Mouse (Mus musculus) liver, embryonic 13.5 days (tissue): ENCODE results near the gene Lpo. TPM values are rescaled to one million over a fixed set of nuclear protein-coding genes. Genes with fewer than 3 reads are reported as not detected.
A peak's percentile ranks its signal among the peaks of the same experiment; 100 is the strongest.

Experiments
- ATAC-seq: fragments of 200-750 bp; cut with Nextera tagmentation; 2 replicates; pipeline ENCODE4 v1.8.0; 2017; ENCODE audit warnings: low read depth, mild to moderate bottlenecking, moderate number of reproducible peaks, moderate library complexity
- DNase-seq: peaks from one replicate; pipeline ENCODE4 v3.0.0; 2022
- H3K27ac ChIP-seq: fragments of 300-500 bp; sonication (generic); 2 replicates; pipeline ENCODE4 v1.5.1; 2015; ENCODE audit warnings: moderate library complexity, mild to moderate bottlenecking, inconsistent platforms
- H3K27me3 ChIP-seq: fragments of 300-500 bp; sonication (generic); 2 replicates; pipeline ENCODE4 v1.6.1; 2015; ENCODE audit warnings: mild to moderate bottlenecking, inconsistent platforms
- H3K36me3 ChIP-seq: fragments of 300-500 bp; sonication (generic); 2 replicates; pipeline ENCODE4 v1.6.1; 2015; ENCODE audit warnings: mild to moderate bottlenecking, inconsistent platforms
- H3K4me1 ChIP-seq: fragments of 300-500 bp; sonication (generic); replicated peaks from 2 replicates; pipeline ENCODE4 v1.6.1; 2015; ENCODE audit warnings: inconsistent platforms
- H3K4me2 ChIP-seq: fragments of 300-500 bp; sonication (generic); 2 replicates; pipeline ENCODE4 v1.6.1; 2015; ENCODE audit warnings: inconsistent platforms, mild to moderate bottlenecking, moderate library complexity
- H3K4me3 ChIP-seq: fragments of 300-500 bp; sonication (generic); replicated peaks from 2 replicates; pipeline ENCODE4 v1.5.1; 2015; ENCODE audit warnings: mild to moderate bottlenecking, inconsistent platforms
- H3K9ac ChIP-seq: fragments of 300-500 bp; sonication (generic); 2 replicates; pipeline ENCODE4 v1.6.1; 2015; ENCODE audit warnings: mild to moderate bottlenecking, inconsistent platforms
- H3K9me3 ChIP-seq: fragments of 300-500 bp; sonication (generic); replicated peaks from 2 replicates; pipeline ENCODE4 v1.6.1; 2016; ENCODE audit warnings: inconsistent platforms
- WGBS: fragments of 180-500 bp; shearing (Covaris S2); methylation state at CpG from one replicate; pipeline ENCODE4 v1.1.7; 2015; ENCODE audit not compliant: insufficient replicate concordance; 5-methylcytosine and 5-hydroxymethylcytosine counted together
- polyA plus RNA-seq: library from polyadenylated mRNA; unstranded; fragments of >200 nt; fragmentation: Nextera tagmentation; extraction: Ambion mirVana; gene quantifications from 2 replicates; pipeline ENCODE4 v1.2.1, GENCODE M21; 2015

Lpo gene
- polyA plus RNA-seq, 1 experiment from 2014 or later = not detected

DNA sequence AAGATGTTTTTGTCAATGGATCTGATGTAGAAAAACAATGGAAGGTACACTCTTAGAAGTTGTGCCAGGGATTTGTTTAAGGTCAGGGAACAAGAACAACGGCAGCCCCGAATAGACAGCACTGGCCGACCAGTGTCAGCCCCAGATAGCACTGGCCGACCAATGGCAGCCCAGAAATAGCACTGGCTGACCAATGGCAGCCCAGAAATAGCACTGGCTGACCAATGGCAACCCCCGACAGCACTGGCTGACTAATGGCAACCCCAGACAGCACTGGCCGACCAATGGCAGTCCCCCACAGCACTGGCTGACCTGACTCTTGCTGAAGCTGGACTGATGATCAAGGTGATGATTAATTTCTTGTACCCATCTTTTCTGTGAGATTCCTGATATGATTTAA lies 19.8 kb upstream of the Lpo start:
- DNase-seq (no peak), ATAC-seq (no peak)
- Histone ChIP-seq H3K27me3 (no peaks in the 10 kb centered on the region), H3K9me3 (no peaks in the 10 kb centered on the region), H3K4me1 (peaks cover 3% of the 10 kb centered on the region; the same call in 1 of the 2 replicates), H3K4me2 (no peak overlapping the region), H3K4me3 (no peak overlapping the region), H3K27ac (no peak overlapping the region), H3K9ac (no peak overlapping the region), H3K36me3 (no peaks in the 10 kb centered on the region)
- WGBS = 50% methylated on average over 6 of the region's 6 CpGs

DNA sequence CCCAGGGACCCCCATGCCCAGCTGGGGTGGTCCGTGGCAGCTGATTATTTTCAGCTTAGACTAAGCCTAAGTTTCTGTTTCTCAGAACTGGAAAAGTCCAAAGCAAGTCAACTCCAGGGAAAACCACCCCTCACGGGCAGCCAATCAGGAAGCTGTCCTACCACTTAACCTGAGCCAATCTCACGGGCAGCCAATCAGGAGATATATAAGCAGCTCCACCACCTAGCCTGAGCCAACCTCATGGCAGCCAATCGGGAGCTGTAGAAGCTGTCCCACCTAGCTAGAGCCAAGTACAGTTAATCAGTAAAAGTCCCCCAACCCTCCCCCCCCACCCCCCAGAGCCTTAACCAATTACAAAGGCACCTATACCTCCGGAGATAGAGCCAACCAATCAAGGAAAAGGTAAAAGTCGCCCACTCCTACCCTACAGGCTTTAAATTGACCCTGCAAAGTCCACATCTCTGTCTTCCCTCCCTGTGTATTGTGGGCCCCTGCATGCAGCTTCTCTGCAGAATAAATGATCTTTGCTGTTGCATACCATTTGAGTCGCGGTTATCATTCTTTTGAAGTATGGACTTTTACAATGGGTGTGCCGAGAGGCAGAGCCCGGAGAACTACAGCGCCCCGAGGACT lies 19.0 kb upstream of the Lpo start:
- no peak overlapping the region for H3K9ac ChIP-seq
- no peak overlapping the region for H3K4me3 ChIP-seq
- H3K36me3 ChIP-seq = no peaks in the 10 kb centered on the region
- no peaks in the 10 kb centered on the region for H3K27me3 ChIP-seq
- H3K9me3 ChIP-seq = no peaks in the 10 kb centered on the region
- H3K4me1 ChIP-seq = no peaks in the 10 kb centered on the region
- DNase-seq = no peak
- 69% methylated on average over 12 of the region's 12 CpGs for WGBS
- no peak for ATAC-seq
- H3K4me2 ChIP-seq = no peak overlapping the region
- H3K27ac ChIP-seq = no peak overlapping the region

- WGBS = 69% methylated on average over 3 of the region's 3 CpGs
- DNase-seq (no peak), ATAC-seq (no peak)
- no peak overlapping the region for H3K9ac ChIP-seq
- H3K4me3 ChIP-seq = no peak overlapping the region
- no peaks in the 10 kb centered on the region for H3K4me1 ChIP-seq
- H3K27ac ChIP-seq = no peak overlapping the region
- no peaks in the 10 kb centered on the region for H3K36me3 ChIP-seq
- H3K27me3 ChIP-seq = no peaks in the 10 kb centered on the region
- no peak overlapping the region for H3K4me2 ChIP-seq
- no peaks in the 10 kb centered on the region for H3K9me3 ChIP-seq
Measured at GRCm38 (mm10) chr11:87841436-87841835, 13.3 kb upstream of the Lpo start.

GRCm38 (mm10) chr11:87840676-87841075 lies 12.6 kb upstream of the Lpo start:
- H3K27ac ChIP-seq = no peak overlapping the region
- no peaks in the 10 kb centered on the region for H3K36me3 ChIP-seq
- WGBS = 72% methylated on average over 8 of the region's 8 CpGs
- H3K4me1 ChIP-seq = no peaks in the 10 kb centered on the region
- H3K4me2 ChIP-seq = no peak overlapping the region
- no peak overlapping the region for H3K9ac ChIP-seq
- no peaks in the 10 kb centered on the region for H3K9me3 ChIP-seq
- ATAC-seq (no peak), DNase-seq (no peak)
- H3K4me3 ChIP-seq = no peak overlapping the region
- no peaks in the 10 kb centered on the region for H3K27me3 ChIP-seq

DNA sequence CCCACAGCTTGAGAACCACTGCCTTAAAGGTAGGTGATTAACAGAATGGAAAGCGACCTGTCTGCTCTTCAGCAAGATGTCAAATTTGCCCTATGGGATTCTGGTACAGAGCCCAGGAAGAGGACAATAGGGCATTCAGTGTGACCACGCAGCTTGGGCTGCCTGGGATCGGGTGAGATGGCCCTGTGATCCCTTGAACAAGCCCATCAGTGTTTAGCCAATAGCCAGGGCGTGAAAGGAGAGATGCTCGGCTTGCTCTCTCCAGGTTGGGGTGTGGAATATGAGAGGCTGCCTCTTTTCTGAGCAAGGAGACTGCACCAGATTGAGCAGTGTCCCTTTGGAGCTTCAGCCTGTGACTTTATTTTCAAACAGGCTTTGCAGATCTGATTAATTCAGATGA lies 6.6 kb downstream of the Lpo start:
- 60% methylated on average over 5 of the region's 5 CpGs for WGBS
- Histone ChIP-seq H3K27ac (no peak overlapping the region), H3K9ac (no peak overlapping the region), H3K27me3 (peaks cover 12% of the 10 kb centered on the region), H3K4me1 (0 out of 2 replicates have a peak, but pooled peaks cover 3% of the 10 kb centered on the region), H3K36me3 (no peaks in the 10 kb centered on the region), H3K9me3 (no peaks in the 10 kb centered on the region), H3K4me3 (no peak overlapping the region), H3K4me2 (no peak overlapping the region)
- no peak for DNase-seq
- no peak for ATAC-seq

DNA sequence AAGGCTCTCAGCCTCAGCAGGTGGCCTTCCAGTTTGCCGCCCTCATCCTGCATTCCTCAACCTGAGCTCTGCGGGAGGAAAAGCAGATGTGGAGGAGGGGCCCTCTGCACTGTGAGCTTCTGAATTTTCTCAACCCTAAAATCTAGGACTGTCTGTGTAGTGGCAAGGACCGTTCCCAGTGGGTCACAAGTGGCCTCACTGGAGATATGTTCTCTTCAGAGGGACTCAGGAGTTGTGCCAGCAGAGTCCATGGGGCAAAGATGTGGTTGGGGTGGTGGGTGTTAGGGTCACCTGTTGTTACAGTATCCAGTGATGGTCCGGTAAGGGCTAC lies 10.7 kb downstream of the Lpo start:
- peak overlapping the region; percentile 56 for H3K4me2 ChIP-seq
- no peak overlapping the region for H3K9ac ChIP-seq
- no peaks in the 10 kb centered on the region for H3K9me3 ChIP-seq
- ATAC-seq (no peak), DNase-seq (no peak)
- peaks cover 23% of the 10 kb centered on the region for H3K27me3 ChIP-seq
- 29% methylated on average over 4 of the region's 4 CpGs for WGBS
- H3K36me3 ChIP-seq = no peaks in the 10 kb centered on the region
- H3K4me3 ChIP-seq = peak overlapping the region; percentile 35
- H3K27ac ChIP-seq = no peak overlapping the region
- H3K4me1 ChIP-seq = 0 out of 2 replicates have a peak, but pooled peaks cover 3% of the 10 kb centered on the region

GRCm38 (mm10) chr11:87816707-87817442 lies 11.2 kb downstream of the Lpo start:
- H3K4me3 ChIP-seq = peak overlapping the region; percentile 35
- WGBS = 4% methylated on average over 31 of the region's 31 CpGs
- H3K9ac ChIP-seq = no peak overlapping the region
- peaks cover 23% of the 10 kb centered on the region for H3K27me3 ChIP-seq
- no peak for ATAC-seq
- 0 out of 2 replicates have a peak, but pooled peaks cover 3% of the 10 kb centered on the region for H3K4me1 ChIP-seq
- no peaks in the 10 kb centered on the region for H3K36me3 ChIP-seq
- H3K9me3 ChIP-seq = no peaks in the 10 kb centered on the region
- DNase-seq = no peak
- H3K4me2 ChIP-seq = peak overlapping the region; percentile 56
- no peak overlapping the region for H3K27ac ChIP-seq

- Histone ChIP-seq H3K9ac (no peak overlapping the region), H3K9me3 (no peaks in the 10 kb centered on the region), H3K4me2 (no peak overlapping the region), H3K27me3 (peaks cover 23% of the 10 kb centered on the region), H3K4me1 (0 out of 2 replicates have a peak, but pooled peaks cover 3% of the 10 kb centered on the region), H3K36me3 (no peaks in the 10 kb centered on the region), H3K27ac (no peak overlapping the region), H3K4me3 (no peak overlapping the region)
- WGBS = 62% methylated on average over 8 of the region's 8 CpGs
- ATAC-seq (no peak), DNase-seq (no peak)
Measured at GRCm38 (mm10) chr11:87814831-87815230, 13.3 kb downstream of the Lpo start.

- H3K27ac ChIP-seq = no peak overlapping the region
- no peaks in the 10 kb centered on the region for H3K4me1 ChIP-seq
- WGBS = 31% methylated on average over 4 of the region's 4 CpGs
- no peak overlapping the region for H3K9ac ChIP-seq
- H3K27me3 ChIP-seq = peaks cover 10% of the 10 kb centered on the region
- H3K4me3 ChIP-seq = no peak overlapping the region
- no peak for DNase-seq
- no peaks in the 10 kb centered on the region for H3K36me3 ChIP-seq
- H3K9me3 ChIP-seq = no peaks in the 10 kb centered on the region
- ATAC-seq = no peak
- H3K4me2 ChIP-seq = no peak overlapping the region
Measured at GRCm38 (mm10) chr11:87811396-87811795, 16.7 kb downstream of the Lpo start.

DNA sequence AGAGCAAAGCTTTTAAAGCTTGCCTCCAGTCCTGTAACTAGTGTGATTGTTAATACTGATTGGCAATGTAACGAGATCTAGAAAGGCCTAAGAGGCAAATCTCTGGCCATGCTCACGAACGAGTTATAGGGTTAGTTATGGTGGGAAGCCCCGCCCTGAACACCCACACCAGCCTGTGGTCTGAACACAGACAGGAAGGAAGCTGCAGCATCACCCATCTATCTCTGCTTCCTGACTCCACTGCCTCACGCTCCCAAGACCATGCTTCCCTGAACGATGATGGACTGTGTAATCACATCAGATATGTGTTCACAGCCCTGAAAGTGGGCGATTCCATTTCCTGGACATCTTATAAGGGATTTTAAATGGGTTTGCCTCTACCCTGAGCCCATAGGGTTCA lies 19.9 kb downstream of the Lpo start:
- Histone ChIP-seq H3K9me3 (no peaks in the 10 kb centered on the region), H3K4me1 (no peaks in the 10 kb centered on the region), H3K4me3 (no peak overlapping the region), H3K36me3 (no peaks in the 10 kb centered on the region), H3K27me3 (no peaks in the 10 kb centered on the region), H3K4me2 (no peak overlapping the region), H3K9ac (no peak overlapping the region), H3K27ac (no peak overlapping the region)
- 24% methylated on average over 7 of the region's 7 CpGs for WGBS
- DNase-seq = no peak
- ATAC-seq = no peak

DNA sequence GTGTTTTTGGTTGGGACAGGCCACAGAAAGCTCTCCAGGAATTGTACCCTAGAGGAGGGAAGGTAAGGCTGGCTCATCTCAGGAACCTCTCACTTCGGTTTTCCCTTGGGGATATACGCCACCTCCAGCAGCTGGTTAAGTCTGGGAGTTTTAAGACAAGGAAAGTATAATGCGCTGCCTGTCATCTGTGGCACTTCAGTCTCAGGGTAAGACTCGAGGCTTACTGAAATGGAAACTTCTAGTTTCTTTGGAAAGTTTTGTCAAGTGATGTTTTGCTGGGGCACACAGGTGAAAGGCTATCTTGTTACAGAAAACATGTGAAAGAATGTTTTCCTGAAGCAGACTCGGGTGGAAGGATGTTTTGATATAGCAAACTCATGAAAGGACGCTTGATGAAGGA lies 20.7 kb downstream of the Lpo start:
- Histone ChIP-seq H3K36me3 (no peaks in the 10 kb centered on the region), H3K4me1 (no peaks in the 10 kb centered on the region), H3K4me2 (no peak overlapping the region), H3K9me3 (no peaks in the 10 kb centered on the region), H3K4me3 (no peak overlapping the region), H3K9ac (no peak overlapping the region), H3K27me3 (no peaks in the 10 kb centered on the region), H3K27ac (no peak overlapping the region)
- WGBS = 56% methylated on average over 6 of the region's 6 CpGs
- DNase-seq = no peak
- no peak for ATAC-seq

DNA sequence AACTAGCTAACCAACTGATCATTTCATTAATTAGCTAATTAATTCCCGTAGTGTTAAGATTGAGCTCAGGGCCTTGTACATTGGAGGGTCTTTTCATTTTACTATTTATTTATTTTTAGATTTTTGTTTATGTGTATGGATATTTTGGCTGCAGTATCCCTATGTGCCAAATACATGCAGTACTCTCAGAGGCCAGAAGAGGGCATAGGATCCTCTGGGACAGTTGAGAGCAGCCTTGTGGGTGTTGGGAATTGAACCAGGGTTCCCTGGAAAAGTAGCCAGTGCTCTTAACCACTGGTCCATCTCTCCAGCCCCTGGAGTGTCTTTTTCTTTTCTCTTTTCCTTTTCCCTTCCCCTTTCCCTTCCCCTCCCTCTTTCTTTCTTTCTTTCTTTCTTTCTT lies 22.6 kb downstream of the Lpo start:
- Histone ChIP-seq H3K4me3 (no peak overlapping the region), H3K9ac (no peak overlapping the region), H3K4me2 (no peak overlapping the region), H3K36me3 (no peaks in the 10 kb centered on the region), H3K27ac (no peak overlapping the region), H3K9me3 (no peaks in the 10 kb centered on the region), H3K27me3 (no peaks in the 10 kb centered on the region), H3K4me1 (no peaks in the 10 kb centered on the region)
- no peak for ATAC-seq
- DNase-seq = peak; percentile 15
- 38% methylated on average over 1 of the region's 1 CpGs for WGBS
